Mouse (Mus musculus) midbrain, embryonic 16.5 days (tissue): ENCODE data around the gene Hgf. TPM values are rescaled to one million over a fixed set of nuclear protein-coding genes. Genes with fewer than 3 reads are reported as not detected.
A peak's percentile ranks its signal among the peaks of the same experiment; 100 is the strongest.

Experiments
- ATAC-seq: fragments of 200-750 bp; cut with Nextera tagmentation; 2 replicates; pipeline ENCODE4 v1.8.0; 2017; ENCODE audit warnings: moderate TSS enrichment
- H3K27ac ChIP-seq: fragments of 300-500 bp; sonication (generic); 2 replicates; pipeline ENCODE4 v1.5.1; 2014; ENCODE audit warnings: mild to moderate bottlenecking, low read length, mixed read lengths
- H3K27me3 ChIP-seq: fragments of 300-500 bp; sonication (generic); 2 replicates; pipeline ENCODE4 v1.6.1; 2014; ENCODE audit warnings: low read depth, low read length, mixed read lengths; ENCODE audit not compliant: control insufficient read depth, insufficient read depth
- H3K36me3 ChIP-seq: fragments of 300-500 bp; sonication (generic); 2 replicates; pipeline ENCODE4 v1.6.1; 2014; ENCODE audit warnings: mild to moderate bottlenecking, low read length, moderate library complexity, mixed read lengths; ENCODE audit not compliant: control insufficient read depth, insufficient read depth
- H3K4me1 ChIP-seq: fragments of 300-500 bp; sonication (generic); 2 replicates; pipeline ENCODE4 v1.6.1; 2014; ENCODE audit warnings: mild to moderate bottlenecking, low read length, mixed read lengths; ENCODE audit not compliant: control insufficient read depth, insufficient read depth
- H3K4me2 ChIP-seq: fragments of 300-500 bp; sonication (generic); 2 replicates; pipeline ENCODE4 v1.6.1; 2014; ENCODE audit warnings: mild to moderate bottlenecking, low read length, mixed read lengths
- H3K4me3 ChIP-seq: fragments of 300-500 bp; sonication (generic); 2 replicates; pipeline ENCODE4 v1.5.1; 2014; ENCODE audit warnings: low read depth, mild to moderate bottlenecking, low read length, moderate library complexity, mixed read lengths
- H3K9ac ChIP-seq: fragments of 300-500 bp; sonication (generic); 2 replicates; pipeline ENCODE4 v1.6.1; 2014; ENCODE audit warnings: low read depth, low read length, mixed read lengths
- H3K9me3 ChIP-seq: fragments of 300-500 bp; sonication (generic); replicated peaks from 2 replicates; pipeline ENCODE4 v1.6.1; 2014; ENCODE audit warnings: mild to moderate bottlenecking, low read length, mixed read lengths; ENCODE audit not compliant: control insufficient read depth, poor library complexity, severe bottlenecking
- WGBS: fragments of 180-500 bp; shearing (Covaris S2); extraction: QIAGEN DNeasy Blood & Tissue Kit; methylation state at CpG from one replicate; pipeline ENCODE4 v1.1.7; 2014; 5-methylcytosine and 5-hydroxymethylcytosine counted together
- polyA plus RNA-seq: library from polyadenylated mRNA; unstranded; fragments of >200 nt; fragmentation: Nextera tagmentation; extraction: Ambion mirVana; gene quantifications from 2 replicates; pipeline ENCODE4 v1.2.1, GENCODE M21; 2015

The Hgf gene
- 0.36 and 0.98 TPM in 2 replicates for polyA plus RNA-seq

DNA sequence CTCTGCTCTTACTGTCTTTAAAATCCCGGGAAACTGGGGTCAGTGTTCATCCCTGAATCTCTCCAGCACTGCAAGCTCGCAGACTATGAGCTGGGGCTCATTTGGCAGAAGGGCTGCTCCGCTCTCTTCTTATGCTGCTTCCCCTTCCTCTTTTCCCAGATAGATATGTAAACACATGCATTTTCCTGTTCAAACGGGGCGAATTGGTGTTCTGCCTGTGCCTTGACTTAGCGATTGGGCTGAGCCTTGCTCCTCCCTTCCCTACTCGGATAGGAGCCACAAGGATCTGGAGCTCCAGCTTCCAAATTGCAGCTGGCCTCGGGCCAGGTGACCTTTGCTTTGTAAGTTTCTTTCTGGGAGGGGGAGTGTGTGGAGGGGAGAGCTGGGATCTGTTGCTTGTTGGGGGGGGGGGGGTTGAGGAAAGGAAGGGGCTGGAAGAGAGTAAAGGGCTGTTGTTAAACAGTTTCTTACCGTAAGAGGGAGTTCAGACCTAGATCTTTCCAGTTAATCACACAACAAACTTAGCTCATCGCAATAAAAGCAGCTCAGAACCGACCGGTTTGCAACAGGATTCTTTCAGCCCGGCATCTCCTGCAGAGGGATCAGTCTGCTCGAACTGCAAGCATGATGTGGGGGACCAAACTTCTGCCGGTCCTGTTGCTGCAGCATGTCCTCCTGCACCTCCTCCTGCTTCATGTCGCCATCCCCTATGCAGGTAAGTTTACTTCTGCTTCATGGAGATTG lies at the start of gene Hgf:
Hgf (plus strand) TSS at position 192 of the 744 bp plus-strand sequence.
- H3K9ac ChIP-seq = peak within 1 kb of the TSS; percentile 50; the same call in 1 of the 2 replicates
- H3K4me3 ChIP-seq = peak within 1 kb of the TSS; percentile 32
- H3K4me2 ChIP-seq = peak within 1 kb of the TSS; percentile 60
- ATAC-seq = peak; percentile 68
- H3K27ac ChIP-seq = no peak within 1 kb of the TSS
- no peaks in the 10 kb centered on the region for H3K27me3 ChIP-seq
- 8% methylated on average over 16 of the region's 16 CpGs for WGBS
- H3K4me1 ChIP-seq = peaks cover 7% of the 10 kb centered on the region; the same call in 1 of the 2 replicates
- H3K9me3 ChIP-seq = no peaks in the 10 kb centered on the region
- H3K36me3 ChIP-seq = no peaks in the 10 kb centered on the region

GRCm38 (mm10) chr5:16506702-16507350 lies 46.5 kb upstream of the Hgf start:
- Histone ChIP-seq H3K27me3 (no peaks in the 10 kb centered on the region), H3K36me3 (no peaks in the 10 kb centered on the region), H3K4me1 (no peaks in the 10 kb centered on the region), H3K27ac (no peak overlapping the region), H3K4me3 (no peak overlapping the region), H3K9ac (no peak overlapping the region), H3K9me3 (no peaks in the 10 kb centered on the region), H3K4me2 (no peak overlapping the region)
- WGBS = 79% methylated on average over 4 of the region's 4 CpGs
- no peak for ATAC-seq

DNA sequence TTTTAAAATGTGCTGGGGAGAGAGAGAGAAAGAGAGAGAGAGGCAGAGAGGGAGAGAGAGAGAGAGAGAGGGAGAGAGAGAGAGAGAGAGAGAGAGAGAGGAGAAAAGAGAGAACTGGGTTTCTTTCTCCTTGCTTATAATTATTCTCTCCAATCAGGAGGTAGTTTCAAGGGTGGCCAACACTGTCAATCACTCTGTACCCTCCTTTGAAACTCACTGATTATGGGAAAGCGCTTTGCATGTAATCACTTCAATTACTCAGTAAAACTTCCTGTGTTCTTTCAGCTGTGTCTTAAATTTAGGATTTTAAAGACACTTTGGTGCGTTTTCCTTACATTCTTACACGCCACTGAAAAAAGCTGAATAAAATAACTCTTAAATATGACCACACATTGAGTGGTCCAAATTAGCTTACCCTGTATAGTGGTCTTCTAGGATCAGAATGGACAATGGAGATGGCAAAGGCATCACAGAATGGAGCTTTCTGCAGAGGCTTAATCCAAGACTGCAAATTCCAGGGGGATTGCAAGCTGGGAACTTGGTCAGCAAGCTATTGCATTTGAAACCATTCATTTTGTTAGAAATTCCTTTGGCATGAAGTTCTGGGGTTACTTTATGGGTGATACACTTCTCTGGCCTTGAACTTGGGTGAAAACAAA lies 21.5 kb upstream of the Hgf start:
- H3K4me1 ChIP-seq = no peaks in the 10 kb centered on the region
- H3K4me2 ChIP-seq = no peak overlapping the region
- no peak for ATAC-seq
- H3K9me3 ChIP-seq = no peaks in the 10 kb centered on the region
- WGBS = 83% methylated on average over 3 of the region's 3 CpGs
- no peak overlapping the region for H3K9ac ChIP-seq
- H3K27ac ChIP-seq = no peak overlapping the region
- no peaks in the 10 kb centered on the region for H3K27me3 ChIP-seq
- no peaks in the 10 kb centered on the region for H3K36me3 ChIP-seq
- H3K4me3 ChIP-seq = no peak overlapping the region

DNA sequence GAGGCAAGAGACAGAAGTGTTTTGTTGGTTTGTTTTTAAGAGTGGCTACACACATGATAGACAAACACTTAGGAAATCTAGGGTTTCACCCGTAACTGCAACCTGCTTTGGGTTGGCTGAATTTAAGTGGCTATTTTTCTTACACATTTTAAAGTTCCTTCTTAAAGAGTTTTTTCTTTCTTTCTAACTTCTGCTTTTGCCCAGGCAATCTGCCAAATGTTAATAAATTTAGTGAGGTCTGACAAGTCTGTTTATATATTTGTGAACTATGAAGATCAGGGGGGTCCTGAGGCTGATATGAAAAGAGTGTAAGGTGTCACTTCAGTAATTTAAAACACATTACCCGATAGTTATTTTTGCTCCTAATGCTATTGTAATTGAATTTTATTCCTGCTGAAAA lies 15.2 kb upstream of the Hgf start:
- 95% methylated on average over 2 of the region's 2 CpGs for WGBS
- no peaks in the 10 kb centered on the region for H3K36me3 ChIP-seq
- H3K9me3 ChIP-seq = no peaks in the 10 kb centered on the region
- no peaks in the 10 kb centered on the region for H3K27me3 ChIP-seq
- no peak overlapping the region for H3K4me3 ChIP-seq
- no peak for ATAC-seq
- H3K4me1 ChIP-seq = no peaks in the 10 kb centered on the region
- no peak overlapping the region for H3K4me2 ChIP-seq
- H3K27ac ChIP-seq = no peak overlapping the region
- H3K9ac ChIP-seq = no peak overlapping the region

DNA sequence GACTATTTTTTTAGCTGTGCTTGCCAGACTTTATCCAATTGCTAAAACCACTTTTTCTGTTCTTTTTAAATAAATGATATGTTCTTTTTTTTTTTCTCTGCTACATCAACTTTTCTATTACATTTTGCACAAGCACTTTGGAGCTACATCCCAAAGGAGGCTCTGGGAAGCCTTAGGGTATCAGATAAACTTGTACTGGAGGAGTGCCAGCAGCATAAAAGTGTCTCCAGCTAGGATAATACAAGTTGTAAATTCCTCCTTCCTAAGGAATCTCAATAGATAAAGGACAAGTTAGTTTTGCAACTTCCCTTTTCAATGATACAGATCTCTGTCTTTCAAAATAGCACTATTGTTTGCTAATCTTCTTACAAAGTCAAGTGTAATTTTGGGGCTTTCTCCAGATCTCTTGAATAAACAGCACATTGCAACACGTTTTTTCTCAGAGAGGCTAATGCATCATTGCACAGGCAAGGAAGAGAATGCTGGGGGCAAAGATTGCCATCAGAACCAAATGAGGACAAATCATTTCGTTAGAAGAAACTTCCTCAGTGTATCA lies 11.7 kb upstream of the Hgf start:
- no peak overlapping the region for H3K4me2 ChIP-seq
- no peaks in the 10 kb centered on the region for H3K4me1 ChIP-seq
- H3K9me3 ChIP-seq = no peaks in the 10 kb centered on the region
- H3K36me3 ChIP-seq = no peaks in the 10 kb centered on the region
- H3K27me3 ChIP-seq = no peaks in the 10 kb centered on the region
- H3K27ac ChIP-seq = no peak overlapping the region
- WGBS = 23% methylated on average over 2 of the region's 2 CpGs
- no peak overlapping the region for H3K4me3 ChIP-seq
- no peak overlapping the region for H3K9ac ChIP-seq
- no peak for ATAC-seq

GRCm38 (mm10) chr5:16547490-16547889 lies 5.8 kb upstream of the Hgf start:
- Histone ChIP-seq H3K27ac (no peak overlapping the region), H3K4me2 (no peak overlapping the region), H3K4me3 (no peak overlapping the region), H3K36me3 (no peaks in the 10 kb centered on the region), H3K9me3 (no peaks in the 10 kb centered on the region), H3K4me1 (no peaks in the 10 kb centered on the region), H3K27me3 (no peaks in the 10 kb centered on the region), H3K9ac (no peak overlapping the region)
- 90% methylated on average over 3 of the region's 3 CpGs for whole genome bisulfite sequencing
- ATAC-seq = no peak

DNA sequence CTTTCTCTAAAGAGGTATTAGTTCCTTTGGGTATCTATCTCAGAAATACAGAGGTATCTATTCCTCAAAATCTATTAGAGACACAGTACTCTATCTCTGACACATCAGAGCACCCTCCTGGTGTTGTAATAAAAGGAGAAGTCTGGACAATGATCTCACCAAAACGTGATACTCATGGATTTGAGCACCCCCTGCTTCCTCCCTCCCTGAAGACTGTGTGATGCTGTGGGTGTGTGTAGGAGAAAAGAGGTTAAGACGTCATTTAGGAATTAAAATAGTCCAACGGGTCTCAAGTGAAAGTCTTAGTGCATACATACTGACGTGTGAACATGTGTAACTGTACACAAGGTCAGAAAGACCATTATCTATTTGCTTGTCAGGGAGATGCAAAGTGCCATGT lies 648 bp upstream of the Hgf start:
- Histone ChIP-seq H3K4me1 (peaks cover 7% of the 10 kb centered on the region; the same call in 1 of the 2 replicates), H3K9me3 (no peaks in the 10 kb centered on the region), H3K36me3 (no peaks in the 10 kb centered on the region), H3K4me3 (no peak overlapping the region), H3K27ac (no peak overlapping the region), H3K4me2 (no peak overlapping the region), H3K9ac (no peak overlapping the region), H3K27me3 (no peaks in the 10 kb centered on the region)
- 59% methylated on average over 4 of the region's 4 CpGs for WGBS
- ATAC-seq = no peak

DNA sequence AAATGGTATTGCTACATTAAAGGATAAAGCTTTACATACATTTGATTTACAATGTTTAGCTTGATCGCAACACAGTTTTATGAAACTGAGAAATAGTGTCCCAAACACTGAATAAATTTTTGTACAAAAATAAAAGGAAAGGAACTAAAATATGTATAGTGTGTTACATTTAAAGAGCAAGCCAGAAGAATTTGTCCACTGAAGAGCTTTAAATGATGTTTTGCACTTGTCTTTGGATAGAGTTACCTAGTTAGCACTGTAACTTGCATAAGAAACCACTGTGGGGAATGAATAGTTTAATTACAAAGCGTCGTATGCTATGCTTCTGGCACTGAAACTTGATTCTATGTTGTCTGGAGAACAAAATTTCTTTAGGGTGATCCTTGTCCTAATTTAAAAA lies 7.0 kb downstream of the Hgf start:
- no peak overlapping the region for H3K4me2 ChIP-seq
- no peak overlapping the region for H3K9ac ChIP-seq
- H3K36me3 ChIP-seq = no peaks in the 10 kb centered on the region
- H3K4me3 ChIP-seq = no peak overlapping the region
- ATAC-seq = no peak
- H3K4me1 ChIP-seq = no peaks in the 10 kb centered on the region
- no peaks in the 10 kb centered on the region for H3K9me3 ChIP-seq
- 93% methylated on average over 3 of the region's 3 CpGs for WGBS
- H3K27me3 ChIP-seq = no peaks in the 10 kb centered on the region
- H3K27ac ChIP-seq = no peak overlapping the region

GRCm38 (mm10) chr5:16568997-16569396 lies 15.7 kb downstream of the Hgf start:
- no peak overlapping the region for H3K4me2 ChIP-seq
- no peak for ATAC-seq
- no peaks in the 10 kb centered on the region for H3K4me1 ChIP-seq
- no peak overlapping the region for H3K27ac ChIP-seq
- H3K27me3 ChIP-seq = no peaks in the 10 kb centered on the region
- WGBS = 71% methylated on average over 4 of the region's 4 CpGs
- H3K36me3 ChIP-seq = no peaks in the 10 kb centered on the region
- no peak overlapping the region for H3K4me3 ChIP-seq
- no peaks in the 10 kb centered on the region for H3K9me3 ChIP-seq
- H3K9ac ChIP-seq = no peak overlapping the region
